Mouse (Mus musculus) c-Kit-positive CD71-negative TER-119-negative erythroid progenitor cells, embryonic 14.5 days (primary cell): ENCODE measurements around the gene Esp34.

ENCODE experiments used
- DNase-seq: peaks from one replicate; pipeline ENCODE4 v3.0.0-alpha.2; 2013; ENCODE audit warnings: low read depth

The Esp34 gene

GRCm38 (mm10) chr17:38553892-38554291 is at the start of gene Esp34:
Gene Esp34 (plus strand): TSS chr17:38554192.
- DNase-seq: no peak

- no peak for DNase-seq
Measured at GRCm38 (mm10) chr17:38562527-38562926, 8.5 kb downstream of the Esp34 start.
